Mouse (Mus musculus): ENCODE data around the gene Ikzf5. TPM values are rescaled to one million over a fixed set of nuclear protein-coding genes. Genes with fewer than 3 reads are reported as not detected.

Gene Ikzf5
- total and polyA plus RNA-seq, 3 experiments: 7.4 to 37.2 (median 36.8) TPM

GRCm38 (mm10) chr7:131345856-131346541 lies 64.3 kb downstream of the Ikzf5 start:
- no peak for DNase-seq

Other genes starting within 250 kb of the Ikzf5 start
- not detected for gene 5430419D17Rik, start 236.1 kb downstream of the Ikzf5 start, total RNA-seq (2021)
- not detected in 2 replicates for gene 5430419D17Rik, start 236.1 kb downstream of the Ikzf5 start, polyA plus RNA-seq (2012; rRNA removed)
- gene Cuzd1, start 88.2 kb downstream of the Ikzf5 start, total RNA-seq (2021): not detected
- not detected in 2 replicates for gene Cuzd1, start 88.2 kb downstream of the Ikzf5 start, polyA plus RNA-seq (2012; rRNA removed)
- gene Fam24b, start 81.0 kb downstream of the Ikzf5 start, total RNA-seq (2021): not detected
- not detected in 2 replicates for gene Fam24b, start 81.0 kb downstream of the Ikzf5 start, polyA plus RNA-seq (2012; rRNA removed)
- not detected for gene Fam24a, start 76.7 kb downstream of the Ikzf5 start, total RNA-seq (2021)
- not detected in 2 replicates for gene Fam24a, start 76.7 kb downstream of the Ikzf5 start, polyA plus RNA-seq (2012; rRNA removed)
- gene 2310057M21Rik, start 47.8 kb downstream of the Ikzf5 start, total RNA-seq (2021): 10 to 100 TPM; 13.0 to 13.1 TPM
- gene 2310057M21Rik, start 47.8 kb downstream of the Ikzf5 start, polyA plus RNA-seq (2012; rRNA removed): 6.6 and 8.8 TPM in 2 replicates
- gene Pstk, start 39.4 kb downstream of the Ikzf5 start, total RNA-seq (2021): 10 to 100 TPM; 21.3 to 26.2 TPM
- 71.2 and 91.3 TPM in 2 replicates for gene Pstk, start 39.4 kb downstream of the Ikzf5 start, polyA plus RNA-seq (2012; rRNA removed)
- gene Acadsb, start 80 bp upstream of the Ikzf5 start, total RNA-seq (2021): 100 to 1,000 TPM; 228 to 655 TPM
- 14.5 and 24.4 TPM in 2 replicates for gene Acadsb, start 80 bp upstream of the Ikzf5 start, polyA plus RNA-seq (2012; rRNA removed)
- not detected for gene Hmx3, start 132.3 kb upstream of the Ikzf5 start, total RNA-seq (2021)
- gene Hmx3, start 132.3 kb upstream of the Ikzf5 start, polyA plus RNA-seq (2012; rRNA removed): not detected in 2 replicates
- gene Hmx2, start 138.3 kb upstream of the Ikzf5 start, total RNA-seq (2021): not detected
- not detected in 2 replicates for gene Hmx2, start 138.3 kb upstream of the Ikzf5 start, polyA plus RNA-seq (2012; rRNA removed)
- 10 to 100 TPM; 67.0 to 82.2 TPM for gene Bub3, start 149.7 kb upstream of the Ikzf5 start, total RNA-seq (2021)
- 31.8 and 39.6 TPM in 2 replicates for gene Bub3, start 149.7 kb upstream of the Ikzf5 start, polyA plus RNA-seq (2012; rRNA removed)

Data from adrenal gland, adult 2 months (tissue).